Mouse (Mus musculus) MEL-GATA-1-ER (cell line): Measurements from ENCODE around the gene Il4.

Experiments
- DNase-seq: peaks from one replicate; pipeline ENCODE4 v3.0.0-alpha.2; 2012; ENCODE audit warnings: low read depth; ENCODE audit errors: extremely low read depth

Il4 gene

DNA sequence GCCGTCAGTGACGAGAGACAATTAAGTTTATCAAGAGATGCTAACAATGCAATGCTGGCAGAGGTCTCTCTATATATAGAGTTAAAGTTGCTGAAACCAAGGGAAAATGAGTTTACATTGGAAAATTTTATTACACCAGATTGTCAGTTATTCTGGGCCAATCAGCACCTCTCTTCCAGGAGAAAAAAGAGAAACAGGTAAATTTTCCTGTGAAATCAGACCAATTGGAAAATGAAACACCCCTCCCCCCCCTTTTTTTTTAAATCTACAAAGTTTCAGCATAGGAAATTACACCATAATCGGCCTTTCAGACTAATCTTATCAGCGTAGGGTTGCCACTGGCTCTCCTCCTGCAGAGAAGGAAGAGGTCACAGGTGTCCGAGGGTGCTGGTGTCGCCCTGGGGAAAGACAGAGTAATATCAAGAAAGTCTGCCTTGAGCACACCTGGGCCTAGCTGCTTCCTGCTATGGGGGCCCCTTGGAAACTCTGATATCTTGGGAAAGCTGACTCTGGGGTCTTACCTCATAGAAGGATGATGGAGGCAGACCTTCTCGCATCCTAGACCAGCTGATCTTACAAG is at the start of gene Il4:
Il4 (minus strand) TSS at position 51 of the 580 bp plus-strand sequence.
- DNase-seq, result no peak

DNA sequence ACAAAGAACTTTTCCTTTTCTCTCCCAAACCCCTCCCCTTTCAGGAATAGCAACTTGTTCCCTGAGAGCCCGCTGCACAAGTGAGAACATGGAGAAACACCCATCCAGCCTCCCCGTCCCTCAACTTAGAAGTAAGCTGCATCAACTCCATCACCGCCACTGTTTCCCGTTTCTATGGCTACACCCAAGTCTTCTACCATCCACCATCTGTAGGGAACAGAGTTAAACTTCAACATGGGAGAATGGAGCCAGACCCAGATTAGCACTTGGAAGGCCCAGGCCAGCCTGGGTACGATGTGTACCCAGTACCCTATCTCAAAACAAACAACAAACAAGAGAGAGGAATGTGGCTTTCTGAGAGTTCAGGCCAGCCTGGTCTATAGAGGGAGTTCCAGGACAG is 45.6 kb upstream of the Il4 start:
- no peak for DNase-seq

DNA sequence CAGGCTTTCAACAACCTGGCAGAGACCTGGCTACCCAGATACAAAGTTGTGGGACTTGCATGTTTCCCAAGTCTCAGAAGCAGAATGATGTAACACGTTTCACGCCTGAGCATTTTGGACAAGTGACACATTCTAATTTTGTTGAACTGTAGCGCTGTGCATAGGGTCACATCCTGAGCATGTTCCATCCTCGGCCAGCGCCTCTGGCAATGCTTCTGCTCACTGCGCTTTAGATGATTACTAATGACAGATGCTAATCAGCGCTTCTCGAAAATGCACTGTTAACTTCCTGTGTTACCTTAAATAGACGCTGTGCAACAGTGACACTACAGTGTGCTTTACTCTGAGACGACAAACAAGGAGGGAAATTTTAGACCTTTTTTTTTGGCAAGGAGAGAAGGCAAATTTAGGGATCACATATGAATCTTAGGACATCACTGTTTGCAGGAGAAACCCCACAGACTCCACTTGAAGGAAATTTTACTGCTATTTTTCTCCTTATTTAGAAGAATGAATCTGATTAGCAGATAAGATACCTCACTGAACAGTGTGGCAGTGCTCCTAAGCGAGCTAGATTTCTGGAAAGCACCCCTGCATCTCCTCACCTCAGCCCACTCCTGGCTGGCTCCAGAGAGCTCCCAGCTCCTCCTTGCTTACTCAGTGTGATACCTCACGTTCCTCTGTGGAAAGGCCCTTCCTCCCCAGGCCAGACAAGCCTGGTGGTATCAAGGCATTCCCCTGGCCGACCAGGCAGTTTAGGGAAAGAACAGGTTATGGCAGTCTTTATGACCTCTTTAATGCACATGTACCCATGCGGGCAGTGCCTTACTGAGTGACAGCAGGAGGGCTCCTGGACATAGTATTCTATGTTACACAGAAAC is 44.6 kb upstream of the Il4 start:
- DNase-seq, result no peak

DNA sequence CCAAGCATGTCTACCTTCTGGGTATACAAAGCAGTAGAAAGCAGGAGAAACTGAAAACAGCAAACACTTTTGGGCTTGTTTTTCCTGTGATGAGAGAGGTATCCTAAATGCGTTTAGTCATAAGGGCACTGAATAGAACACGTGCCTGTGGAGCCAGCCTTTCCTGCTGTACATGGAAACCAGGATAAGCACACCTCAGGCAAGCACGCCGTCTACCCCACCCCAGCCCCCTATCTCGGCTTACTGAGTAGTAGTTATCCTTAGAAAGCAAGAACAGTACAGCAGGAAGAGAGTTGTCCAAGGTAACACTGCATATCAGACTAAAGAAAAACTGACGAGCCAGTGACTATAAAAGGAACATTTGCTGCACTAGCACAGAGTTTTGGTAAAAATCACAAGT is 39.4 kb upstream of the Il4 start:
- no peak for DNase-seq

DNA sequence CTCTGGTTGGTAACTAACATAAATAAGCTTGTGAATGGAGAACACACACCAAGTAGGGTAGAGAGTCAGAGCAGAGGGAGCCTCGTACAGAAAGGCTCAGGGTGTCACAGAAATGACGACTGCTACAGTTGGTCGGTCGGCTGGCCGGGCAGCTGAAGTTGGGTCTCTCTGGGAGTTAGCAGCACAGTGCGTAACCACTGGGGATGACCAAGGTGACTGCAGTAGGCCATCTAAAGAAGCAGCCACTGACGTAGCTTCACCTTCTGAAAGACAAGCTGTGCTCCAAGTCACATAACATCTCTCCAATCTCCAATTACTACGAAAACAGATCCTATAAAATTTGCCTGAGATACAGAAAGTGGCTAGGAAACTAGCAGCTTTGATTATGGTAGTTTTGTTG is 38.9 kb upstream of the Il4 start:
- DNase-seq, result no peak

DNA sequence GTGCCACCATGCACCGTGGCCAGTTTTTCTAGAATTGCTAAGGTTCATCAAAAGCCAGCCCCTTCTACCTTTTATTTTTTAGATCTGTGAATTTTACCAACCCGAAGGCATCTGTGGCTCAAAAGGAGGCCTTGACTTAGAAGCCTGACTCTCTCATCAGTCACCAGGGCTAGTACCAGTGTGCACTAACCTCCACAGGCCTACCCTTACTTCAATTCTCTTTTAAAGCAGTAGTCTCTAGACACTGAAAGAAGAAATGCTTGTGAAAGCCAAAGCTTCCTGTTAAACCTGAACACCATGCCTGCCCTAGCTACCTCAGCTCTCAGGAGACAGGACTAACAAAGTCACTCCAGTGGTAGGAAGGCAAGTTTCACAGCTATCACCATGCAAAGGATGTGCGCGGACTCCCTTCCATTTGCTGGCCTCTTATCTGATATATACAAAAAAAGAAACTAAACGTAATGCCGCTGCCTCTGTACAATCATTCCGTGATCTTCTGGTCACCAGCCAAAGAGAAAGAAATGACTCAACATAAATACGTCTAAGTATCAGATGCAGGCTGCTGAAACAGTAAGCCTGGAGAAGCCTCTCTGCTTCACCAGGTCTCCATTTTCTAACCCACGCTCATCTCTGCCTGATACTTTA is 38.2 kb upstream of the Il4 start:
- DNase-seq, result peak; percentile 68

DNA sequence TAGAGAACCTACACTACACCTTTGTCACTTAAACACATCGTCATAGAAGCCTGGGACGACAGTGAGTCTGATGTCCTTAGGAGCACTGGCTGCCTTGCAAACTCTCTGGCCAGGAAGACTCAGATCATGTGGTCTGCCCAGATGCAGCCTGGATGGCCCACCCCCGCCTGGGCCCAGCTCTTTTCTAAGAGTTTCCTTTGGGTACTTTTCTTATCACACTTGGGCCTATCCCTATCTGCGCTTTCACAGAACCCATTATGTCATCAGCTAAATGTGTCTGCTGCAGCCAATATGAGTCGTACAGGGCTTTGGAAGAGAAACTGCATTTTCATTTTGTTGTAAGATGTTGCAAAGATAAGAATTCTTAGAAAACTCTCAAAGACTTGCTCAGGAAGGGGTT is 36.6 kb upstream of the Il4 start:
- peak; percentile 77 for DNase-seq

DNA sequence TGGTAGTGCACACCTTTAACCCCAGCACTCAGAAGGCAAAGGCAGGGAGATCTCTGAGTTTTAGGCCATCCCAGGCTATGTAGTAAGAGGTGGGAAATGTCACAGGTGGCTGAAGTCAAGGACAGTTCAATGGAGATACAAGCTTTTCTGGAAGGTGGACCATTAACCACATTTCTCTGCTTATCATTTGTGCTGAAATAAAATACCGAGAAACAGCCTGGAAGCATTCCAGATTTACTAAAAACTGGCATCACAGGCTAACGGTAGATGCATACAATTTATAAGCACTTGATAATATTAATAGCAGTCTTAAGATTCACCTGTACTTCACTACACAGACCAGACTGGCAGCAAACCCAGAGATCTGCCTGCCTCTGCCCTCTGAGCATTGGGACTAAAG is 34.0 kb upstream of the Il4 start:
- no peak for DNase-seq

DNA sequence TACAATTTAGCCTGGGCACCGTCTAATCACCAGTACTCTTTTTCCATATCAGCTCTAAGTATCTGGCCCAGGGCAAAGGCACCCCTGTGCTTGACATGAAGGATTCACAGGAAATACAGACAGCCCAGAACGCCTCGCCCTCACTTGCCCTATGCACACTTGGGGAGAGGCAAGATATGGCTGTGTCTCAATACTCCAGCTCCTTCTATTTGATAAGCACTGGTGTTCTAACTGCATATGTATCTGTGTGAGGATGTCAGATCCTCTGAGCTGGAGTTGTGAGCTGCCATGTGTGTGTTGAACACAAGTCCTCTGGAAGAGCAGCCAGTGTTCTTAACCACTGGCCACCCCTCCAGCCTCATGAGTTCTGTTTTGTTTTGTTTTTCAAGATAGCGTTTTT is 33.0 kb upstream of the Il4 start:
- DNase-seq, result no peak

DNA sequence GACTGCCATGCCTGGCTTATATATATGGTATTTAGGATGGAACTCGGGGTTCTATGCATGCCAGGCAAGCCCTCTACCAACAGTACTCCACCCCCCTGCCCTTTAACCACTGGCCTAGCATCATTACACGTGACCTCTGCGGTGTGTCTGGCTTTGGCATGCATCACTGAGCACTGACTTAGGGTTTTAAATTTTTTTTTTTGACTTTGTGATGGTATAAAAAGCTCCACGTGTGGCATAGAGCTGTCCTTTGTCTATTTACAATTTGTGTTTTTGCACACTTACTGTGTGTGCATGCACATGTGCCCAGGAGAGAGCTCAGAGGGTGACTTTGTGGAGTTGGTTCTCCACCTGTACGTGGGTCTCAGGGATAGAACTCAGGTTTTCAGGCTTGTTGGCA is 25.5 kb upstream of the Il4 start:
- DNase-seq, result no peak

DNA sequence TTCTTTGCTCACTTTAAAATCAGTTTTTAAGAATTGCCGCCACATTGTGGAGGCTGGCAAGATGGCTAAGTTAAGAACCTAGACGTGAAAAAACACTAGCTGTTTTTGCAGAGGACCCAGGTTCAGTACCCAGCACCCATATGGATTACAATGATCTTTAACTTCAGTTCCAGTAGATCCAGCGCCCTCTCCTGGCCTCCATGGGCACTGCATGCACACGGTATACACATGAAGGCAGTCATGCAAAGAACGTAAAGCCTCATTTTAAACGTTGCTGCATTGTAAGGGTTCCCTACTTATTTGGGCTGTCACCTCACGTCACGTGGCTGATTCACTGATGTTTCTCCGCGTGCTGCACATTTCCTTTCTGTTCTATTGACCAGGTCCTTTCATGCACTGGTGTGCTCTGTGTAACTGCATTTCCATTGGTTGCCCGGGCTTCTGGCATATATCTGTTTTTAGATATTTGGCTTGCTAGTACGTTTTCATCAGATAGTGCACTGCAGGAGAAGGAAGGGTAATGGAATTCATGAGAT is 24.3 kb upstream of the Il4 start:
- no peak for DNase-seq

DNA sequence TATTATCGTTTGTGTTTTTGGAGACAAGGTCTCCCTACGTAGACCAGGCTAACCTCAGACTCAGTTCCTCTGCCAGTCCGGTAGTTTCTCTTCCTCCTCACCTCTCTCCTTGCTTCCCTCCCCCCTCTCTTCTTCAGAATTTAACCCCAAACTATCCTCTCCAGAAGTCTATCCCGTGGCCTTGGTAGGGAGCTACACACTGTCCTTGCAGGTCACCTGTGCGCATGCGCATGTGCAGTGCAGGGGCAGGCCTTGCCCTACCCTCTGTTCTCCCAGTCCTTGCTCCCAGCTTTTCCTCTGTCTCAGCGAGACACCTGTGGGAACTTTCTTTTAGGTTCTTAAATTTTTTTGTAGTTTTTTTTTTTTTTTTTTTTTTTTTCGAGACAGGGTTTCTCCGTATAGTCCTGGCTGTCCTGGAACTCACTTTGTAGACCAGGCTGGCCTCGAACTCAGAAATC is 19.4 kb upstream of the Il4 start:
- DNase-seq, result no peak

DNA sequence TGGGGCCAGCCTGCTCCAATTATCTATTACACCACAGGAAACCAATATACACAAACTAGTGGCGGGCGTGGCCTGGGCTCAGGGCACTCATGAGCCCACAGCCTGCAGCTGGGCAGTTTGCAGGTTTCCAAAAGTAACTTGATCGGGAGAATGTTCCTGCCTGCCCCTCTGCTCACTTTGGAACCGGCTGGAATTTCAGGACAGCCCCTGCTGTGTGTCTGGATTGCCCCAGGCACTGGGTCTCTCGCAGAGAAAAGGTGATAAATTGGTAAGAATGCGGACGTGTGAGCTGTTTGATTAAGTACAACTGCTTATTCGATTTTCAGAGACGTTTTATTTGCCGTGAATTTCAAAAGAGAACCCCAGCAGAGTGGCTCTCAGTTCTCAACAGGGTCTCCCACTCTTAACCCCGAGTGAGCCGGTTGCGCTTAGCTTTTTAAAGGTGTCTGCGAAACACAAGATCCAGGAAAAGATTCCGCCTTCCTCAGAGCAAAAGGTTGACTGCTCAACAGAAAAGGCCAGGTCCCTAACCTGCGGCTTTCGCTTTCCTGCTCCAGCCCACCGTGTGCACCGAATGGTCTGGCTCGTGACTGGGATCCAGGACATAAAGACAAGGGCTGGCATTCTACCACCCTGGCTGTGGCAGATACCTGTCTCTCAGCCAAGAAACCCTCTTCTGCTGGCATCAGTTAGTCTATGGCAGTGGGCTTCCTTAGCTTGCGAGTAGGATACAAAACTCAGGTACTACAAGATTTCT is 18.8 kb upstream of the Il4 start:
- DNase-seq, result no peak

DNA sequence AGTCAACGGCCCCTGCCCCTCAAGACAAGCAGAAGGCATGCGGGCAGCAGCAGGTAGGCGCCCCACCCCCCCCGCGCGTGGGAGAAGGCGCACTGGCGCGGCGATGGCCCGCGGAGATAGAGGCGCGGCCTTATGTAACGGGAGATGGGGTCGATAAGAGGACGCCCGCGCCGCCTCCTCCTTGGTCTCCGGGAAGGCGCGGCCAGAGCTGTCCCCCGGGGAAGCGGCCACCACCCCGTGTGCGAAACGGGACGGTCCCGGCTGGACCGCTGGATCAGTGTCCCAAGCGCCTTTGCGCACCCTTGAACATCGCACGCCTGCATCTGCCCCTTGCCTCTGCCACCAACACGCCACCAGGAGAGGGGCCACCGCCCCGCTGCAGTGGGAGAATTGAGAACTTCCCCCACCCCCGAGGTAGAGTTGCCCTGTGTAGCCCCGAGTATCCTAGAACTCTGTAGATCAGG is 17.7 kb upstream of the Il4 start:
- DNase-seq, result no peak

DNA sequence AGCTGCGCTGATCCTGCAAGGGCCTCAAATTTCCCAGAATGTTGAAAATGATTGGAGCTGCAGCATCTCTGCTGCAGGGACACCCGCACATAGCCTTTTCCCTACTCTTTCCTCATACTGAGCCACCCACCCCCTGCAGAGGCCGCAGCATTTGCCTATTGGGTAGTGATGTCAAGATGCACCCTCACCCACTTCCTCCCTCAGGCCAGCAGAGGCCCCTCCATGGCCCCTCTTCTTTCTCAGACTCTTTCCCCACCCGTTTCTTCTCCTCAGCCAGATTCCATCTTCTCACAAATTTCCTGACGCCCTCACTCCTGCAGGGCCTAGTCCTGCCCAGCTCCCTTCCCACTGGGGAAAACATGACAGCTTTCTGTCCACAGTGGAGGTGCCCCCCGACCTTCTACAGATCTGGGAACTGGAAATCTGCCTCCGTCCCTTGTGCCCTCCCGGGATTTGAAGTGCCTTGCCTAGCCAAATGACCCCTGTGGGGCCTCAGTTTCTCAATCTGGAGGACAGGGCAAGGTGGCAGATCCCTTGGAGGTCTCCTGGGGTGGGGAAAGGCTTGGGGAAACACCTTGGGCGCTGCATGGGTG is 17.2 kb upstream of the Il4 start:
- DNase-seq, result no peak

DNA sequence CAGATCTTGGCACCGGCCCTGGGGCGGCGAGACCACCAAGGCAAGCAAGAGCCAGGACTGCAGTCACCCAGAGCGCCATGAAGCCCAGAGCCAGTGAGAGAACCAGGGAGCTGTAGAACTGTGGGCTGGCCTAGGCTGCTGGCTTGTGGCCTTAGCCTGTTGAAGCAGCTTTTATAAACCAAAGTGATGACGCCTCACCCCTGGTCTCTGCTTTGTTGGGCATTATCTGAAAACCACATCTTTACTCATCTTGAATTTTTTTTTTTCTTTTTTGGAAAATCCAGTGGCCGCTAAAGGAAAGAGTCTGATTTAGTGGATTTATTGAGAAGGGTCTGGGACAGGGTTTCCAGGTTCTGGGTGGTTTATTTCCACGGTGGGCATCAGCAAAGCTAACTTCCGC is 16.1 kb upstream of the Il4 start, which contains the start of gene Il13:
Il13 (minus strand) TSS at position 147 of the 400 bp plus-strand sequence.
- no peak for DNase-seq

DNA sequence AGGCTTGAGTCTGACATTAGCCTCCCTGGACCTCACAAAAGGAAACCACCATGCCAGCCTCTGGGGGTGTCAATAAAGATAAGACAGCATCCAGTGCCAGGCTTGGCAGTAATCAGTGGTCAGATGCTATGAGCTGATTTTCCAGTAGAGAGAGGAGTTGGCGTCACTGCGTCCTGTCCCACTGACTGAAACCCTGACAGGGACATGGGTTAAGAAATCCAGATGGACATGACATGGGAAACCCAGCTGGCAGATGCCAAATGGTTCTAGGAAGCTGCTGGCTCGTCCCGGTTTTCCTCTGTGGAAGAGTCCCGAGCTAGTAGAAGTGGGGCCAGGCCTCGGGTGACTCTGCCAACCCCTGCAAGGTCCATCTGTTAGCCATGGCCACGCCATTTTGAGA is 15.2 kb upstream of the Il4 start:
- DNase-seq, result no peak

DNA sequence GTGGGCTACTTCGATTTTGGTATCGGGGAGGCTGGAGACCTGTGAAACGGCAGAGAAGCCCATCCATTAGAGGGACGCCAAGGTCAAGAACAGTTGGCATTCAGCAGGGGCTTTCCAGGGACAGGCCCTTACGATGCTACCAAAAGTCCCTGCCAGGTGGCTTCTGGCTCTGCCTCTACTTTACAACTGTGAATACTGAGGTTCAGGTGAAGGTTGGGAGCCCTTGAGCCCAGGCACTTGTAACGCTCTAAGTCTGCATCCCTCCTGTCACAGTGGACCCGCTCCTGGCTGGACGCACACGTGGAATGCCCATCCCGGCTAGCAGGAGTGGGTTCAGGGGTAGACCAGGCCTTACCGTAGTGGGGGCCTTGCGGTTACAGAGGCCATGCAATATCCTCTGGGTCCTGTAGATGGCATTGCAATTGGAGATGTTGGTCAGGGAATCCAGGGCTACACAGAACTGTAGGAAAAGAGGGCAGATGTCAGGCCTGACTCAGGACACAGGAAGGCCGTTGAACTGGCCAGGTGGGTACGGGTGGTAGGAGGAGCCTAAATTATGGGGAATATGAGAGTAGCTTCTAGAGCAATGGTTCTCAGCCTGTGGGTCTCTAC is 13.8 kb upstream of the Il4 start:
- no peak for DNase-seq

DNA sequence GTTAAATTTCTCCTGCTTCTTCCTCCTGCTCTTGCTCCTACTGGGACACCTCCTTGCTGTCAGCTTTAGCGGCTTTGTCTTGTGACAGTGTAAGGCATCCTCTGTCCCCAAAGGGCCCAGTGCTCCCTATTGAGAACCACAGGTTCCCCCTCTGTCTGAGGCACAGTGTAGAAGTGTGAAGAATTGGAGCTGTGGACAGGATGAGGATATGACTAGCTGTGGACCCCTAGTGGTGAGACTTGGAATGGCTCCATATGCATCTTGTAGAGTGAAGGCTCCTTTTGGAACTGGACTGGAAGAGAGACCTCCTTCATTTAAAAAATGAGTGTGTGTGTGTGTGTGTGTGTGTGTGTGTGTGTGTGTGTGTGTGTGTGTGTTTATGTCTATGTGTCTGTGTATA is 9.4 kb upstream of the Il4 start:
- peak; percentile 90 for DNase-seq

DNA sequence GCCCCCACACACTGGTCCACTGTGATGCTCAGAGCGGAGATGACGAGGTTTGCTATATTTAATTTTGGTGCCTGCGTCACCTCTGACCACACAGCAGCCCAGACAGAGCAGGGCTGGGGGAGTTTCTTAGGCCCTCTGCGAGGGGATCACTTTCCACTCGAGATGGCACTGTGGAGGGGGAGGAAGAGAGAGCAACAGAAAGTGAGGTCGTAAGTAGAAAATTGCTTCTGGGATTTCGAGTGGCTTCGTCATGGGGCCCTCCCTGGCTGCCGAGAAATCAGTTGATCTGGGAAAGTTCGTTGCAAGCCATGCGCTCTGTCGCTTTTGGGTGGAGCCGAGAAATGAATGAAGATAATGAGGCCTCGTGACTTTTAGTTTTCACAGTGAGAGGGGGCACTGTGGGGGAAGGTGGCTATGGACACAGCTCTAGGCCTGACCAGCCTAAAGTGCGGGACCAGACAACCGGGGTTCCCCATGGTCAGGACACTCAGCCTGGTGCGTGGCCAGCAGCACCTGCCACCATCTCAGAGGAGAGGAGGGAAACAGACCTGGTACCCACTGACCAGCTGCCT is 8.4 kb upstream of the Il4 start:
- no peak for DNase-seq
